Mouse (Mus musculus) adipocyte (in vitro differentiated cells): ENCODE data around the gene Gmpr.

Source experiments
- DNase-seq: peaks from one replicate; pipeline ENCODE4 v3.0.0-alpha.2; 2016; ENCODE audit warnings: low spot score

The Gmpr gene

DNA sequence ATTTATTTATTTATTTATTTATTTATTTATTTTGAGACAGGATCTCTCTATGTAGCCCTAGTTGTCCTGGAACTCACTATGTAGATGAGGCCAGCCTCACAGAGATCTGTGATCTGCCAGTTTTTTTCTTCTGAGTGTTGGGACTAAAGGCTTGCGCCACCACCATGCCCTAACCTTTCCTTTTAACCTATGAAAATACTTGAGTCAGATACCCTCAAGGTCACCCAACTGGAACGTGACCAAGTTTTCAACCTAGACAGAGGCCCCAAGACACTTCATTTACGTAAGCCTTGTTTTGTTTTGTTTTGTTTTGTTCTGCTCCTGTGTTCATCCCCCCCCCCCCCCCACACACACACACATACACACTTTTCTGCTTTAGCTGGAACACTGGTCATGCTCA, 1.7 kb upstream of the Gmpr start:
- no peak for DNase-seq

DNA sequence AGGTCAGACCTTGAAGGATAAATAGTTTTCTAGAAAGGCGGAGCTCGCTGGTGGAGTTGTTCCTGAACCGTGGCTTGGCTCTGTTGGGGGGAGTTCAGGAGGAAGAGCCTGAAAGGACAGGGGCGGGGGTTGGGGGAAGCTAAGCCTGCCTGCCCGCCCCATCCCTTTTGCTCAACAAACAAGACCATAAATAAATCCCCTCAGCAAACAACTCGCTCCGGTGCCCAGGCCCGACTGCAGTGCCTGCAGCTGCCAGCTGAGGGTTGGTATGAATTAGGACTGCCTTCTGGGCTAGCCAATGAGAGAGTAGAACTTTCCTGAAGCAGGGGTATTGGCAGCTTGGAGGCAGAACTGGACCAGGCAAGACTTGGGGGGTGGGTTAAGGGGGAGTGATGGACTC, 1.3 kb downstream of the Gmpr start:
- no peak for DNase-seq

DNA sequence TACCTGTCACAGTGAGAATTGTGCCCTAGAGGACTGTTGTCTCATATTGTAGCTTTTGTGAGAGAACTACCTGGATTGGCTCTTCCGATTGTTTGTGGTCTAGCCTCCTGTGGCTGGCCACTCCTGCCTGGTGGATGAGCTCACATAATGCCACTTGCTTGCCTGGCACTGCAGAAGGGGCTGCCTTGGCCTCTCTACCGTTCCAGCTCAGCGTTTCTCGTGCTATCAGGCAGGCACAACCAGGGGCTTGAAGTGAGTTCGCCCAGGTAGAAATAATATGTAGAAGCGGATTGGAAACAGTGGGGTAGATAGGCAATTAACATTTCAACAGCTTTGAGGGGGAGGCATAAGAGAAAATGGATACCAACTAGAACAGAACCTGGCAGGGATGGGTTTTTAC, 2.1 kb downstream of the Gmpr start:
- no peak for DNase-seq

DNA sequence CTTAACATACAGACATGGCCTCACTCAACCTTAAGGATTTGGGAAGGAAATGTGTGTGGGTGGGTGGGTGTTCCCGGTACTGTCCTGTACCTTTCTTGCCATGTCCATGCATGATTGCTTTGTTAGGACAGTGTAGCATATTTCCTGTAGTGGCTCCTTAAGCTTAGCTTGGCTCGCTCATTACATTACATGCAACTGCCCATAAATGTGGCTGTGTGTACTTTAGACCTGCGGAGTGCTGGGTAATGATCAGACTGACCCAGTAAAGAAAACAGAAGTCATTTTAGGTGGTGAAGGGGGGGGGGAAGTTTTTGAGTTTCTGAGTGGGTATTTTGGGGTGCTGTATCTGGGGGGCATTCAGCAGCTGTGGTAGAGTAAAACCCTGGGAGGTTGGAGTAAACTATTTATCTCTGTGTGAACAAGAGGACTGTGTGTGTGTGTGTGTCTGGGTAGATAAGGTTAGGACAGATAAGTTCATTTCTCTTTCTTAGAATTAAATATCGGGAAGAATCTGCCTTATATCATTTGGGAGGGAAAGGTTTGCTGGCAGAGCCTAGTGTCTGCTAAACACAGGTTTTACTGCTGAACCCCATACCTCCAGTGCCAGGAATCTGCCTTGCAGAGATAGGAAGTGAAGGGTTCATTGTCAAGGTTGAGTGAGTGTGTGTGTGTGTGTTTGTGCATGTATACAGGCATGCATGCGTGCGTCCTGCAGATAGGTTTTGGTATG, 4.6 kb downstream of the Gmpr start:
- DNase-seq = no peak

DNA sequence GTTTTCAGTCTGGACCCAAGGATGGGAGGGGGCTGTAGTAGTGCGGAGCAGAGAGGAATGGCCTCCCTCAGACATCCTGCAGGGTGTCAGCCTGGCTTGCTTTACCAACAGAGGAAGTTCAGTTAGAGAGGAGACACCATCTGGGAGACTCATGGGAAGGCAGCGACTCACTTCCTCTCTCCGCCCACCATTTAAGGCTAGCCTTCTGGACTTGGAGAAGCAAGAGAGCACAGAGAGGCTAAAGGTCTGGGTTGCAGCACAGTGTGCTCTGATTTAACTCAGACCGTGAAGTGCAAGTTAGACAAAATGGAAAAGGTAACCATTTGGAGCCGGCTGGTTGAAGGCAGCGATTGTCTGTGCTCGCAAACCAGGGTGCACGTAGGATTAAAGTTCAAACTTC, 5.3 kb downstream of the Gmpr start:
- peak; percentile 12 for DNase-seq

DNA sequence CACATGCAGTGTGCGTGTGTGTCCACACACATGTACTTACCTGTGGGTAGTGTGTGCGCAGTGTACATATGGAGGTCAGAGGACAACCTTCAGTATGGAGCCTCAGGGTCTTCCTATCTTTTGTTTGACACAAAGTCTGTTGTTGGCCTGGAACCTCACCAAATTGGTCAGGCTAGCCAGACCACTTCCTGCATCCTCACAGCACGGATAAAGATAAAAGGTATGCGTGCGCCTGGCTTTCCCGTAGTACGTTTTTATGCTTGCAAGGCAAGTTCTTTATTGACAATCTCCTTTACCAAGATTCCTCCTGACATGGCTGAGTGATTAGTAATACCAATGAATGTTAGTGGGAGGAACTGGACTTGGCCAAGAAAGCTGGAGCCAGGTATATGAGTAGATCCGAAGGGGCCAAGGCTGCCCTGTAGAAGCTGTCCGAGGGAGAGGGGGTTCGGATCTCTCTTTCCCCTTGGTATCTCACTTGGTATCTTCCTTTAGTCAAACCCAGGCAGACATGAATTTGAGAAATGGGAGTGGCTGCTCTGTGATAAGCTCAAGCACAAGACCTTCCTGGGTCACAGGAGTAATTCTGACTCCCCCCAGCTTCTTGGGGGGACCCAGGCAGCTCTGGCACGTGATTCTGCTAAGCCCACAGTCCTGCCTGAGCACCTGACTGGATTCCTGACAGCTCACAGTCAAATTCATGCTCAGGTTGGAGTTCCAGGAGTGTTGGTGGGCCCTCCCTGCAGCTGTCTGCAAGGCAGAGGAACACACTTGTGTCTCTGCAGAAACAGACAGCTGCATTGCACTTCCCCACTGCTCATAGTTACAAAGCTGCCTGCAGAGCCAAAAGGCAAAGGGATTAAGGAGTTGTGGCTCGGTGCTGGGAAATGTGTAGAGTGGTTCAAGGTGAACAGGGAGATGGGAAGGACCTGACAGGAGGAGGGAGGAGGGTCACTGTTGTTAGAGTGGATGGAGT, 6.1 kb downstream of the Gmpr start:
- DNase-seq = no peak

DNA sequence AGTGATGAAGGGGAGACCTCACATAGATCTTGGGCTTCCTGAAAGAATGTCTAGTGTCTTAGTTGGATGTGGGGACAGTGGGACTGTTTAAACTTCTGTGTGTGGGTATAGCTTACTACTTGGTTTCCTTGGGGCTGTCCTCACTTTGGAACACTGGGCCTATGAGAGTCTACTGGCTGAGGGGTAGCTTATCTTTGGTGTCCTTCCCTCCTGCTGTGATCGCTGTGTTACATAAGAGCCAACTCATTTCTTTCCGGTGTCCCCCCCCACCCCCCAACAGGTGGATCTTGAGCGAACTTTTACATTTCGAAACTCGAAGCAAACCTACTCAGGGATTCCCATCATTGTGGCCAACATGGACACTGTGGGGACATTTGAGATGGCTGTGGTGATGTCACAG, 6.9 kb downstream of the Gmpr start:
- no peak for DNase-seq

DNA sequence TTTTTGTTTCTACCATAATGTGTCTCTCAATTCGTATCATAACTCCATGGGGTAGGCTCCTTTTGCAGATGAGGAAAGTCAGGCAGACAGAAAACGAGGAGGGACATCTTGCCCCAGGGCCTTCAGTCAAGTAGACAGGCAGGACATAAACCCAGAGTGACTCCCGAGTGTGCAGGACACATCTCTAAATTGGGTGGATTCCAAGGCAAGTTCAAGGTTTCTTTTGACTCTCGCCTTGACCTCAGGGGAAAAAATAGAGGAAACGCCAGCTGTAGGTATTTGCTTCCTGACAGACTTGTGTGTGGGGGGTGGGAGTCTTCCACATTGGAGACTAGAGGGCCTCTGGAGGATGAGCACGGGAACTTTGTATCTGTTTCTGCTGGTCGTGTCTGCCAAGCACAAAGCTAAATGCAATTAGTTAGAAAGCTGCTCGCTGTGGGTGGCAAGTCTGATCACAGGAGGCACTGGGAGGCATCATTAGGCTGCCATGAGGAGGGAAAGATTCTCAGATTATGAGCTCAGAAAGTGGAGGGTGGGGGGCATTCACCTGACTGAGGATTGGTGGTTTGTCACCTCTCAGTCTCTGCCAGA, 7.7 kb downstream of the Gmpr start:
- DNase-seq = no peak

DNA sequence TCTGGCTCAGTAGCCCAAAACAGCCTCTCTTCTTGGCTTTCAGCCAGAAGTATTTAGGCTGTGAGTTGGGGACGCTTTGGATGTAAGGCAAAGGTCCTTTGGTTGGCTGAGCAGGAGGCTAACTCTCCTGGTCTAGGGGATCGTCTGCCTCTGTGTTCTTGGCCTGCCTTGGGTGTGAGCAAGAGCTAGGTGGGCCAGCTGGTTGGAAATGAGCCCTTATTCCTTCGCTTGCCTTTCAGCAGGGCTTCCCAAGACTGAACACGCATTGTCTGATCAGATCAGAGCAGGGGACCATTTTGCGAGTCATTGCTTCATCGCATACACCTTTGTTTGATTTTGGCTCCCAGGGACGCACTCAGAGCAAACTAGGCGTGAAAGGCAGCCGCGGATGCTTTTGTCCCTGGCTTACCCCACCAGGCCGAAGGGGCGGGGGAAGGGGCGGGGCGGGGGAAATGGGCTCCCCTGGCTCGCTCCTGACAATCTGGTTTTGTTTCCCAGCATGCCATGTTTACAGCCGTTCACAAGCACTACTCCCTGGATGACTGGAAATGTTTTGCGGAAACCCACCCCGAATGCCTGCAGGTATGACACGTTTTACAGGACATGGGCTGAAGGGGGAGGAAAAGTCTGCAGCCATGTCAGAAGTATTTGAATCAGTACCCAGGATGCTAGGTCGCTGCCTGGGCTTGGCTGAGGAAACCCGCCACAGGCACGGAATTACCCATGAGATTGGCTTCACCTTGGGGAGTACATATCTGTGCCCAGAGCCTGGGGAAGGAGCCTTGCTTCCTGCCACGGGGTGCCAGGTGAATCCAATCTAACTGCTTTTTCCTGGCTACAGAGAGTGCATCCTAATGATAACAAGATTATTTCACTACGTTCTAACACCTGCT, 9.5 kb downstream of the Gmpr start:
- DNase-seq = peak; percentile 33

DNA sequence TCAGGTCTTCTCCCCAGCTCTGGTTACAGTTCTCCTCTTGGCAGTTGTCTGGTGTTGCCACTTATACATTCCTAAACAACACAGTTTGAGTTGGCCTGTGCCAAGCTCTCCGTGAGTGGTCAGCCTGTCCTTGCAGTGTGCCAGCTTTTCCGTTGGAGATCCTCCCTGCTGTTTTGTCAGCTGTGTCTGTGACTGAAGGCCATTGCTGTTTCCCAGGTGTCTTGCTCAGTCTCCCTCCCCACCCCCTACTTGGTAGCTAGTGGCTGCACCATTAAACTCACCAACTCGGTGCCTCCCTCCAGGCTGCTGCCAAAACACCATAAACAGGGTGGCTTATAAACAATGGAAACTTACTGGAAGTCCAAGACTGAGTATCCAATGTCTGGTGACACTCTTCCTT, 17.1 kb downstream of the Gmpr start:
- DNase-seq = peak; percentile 30

DNA sequence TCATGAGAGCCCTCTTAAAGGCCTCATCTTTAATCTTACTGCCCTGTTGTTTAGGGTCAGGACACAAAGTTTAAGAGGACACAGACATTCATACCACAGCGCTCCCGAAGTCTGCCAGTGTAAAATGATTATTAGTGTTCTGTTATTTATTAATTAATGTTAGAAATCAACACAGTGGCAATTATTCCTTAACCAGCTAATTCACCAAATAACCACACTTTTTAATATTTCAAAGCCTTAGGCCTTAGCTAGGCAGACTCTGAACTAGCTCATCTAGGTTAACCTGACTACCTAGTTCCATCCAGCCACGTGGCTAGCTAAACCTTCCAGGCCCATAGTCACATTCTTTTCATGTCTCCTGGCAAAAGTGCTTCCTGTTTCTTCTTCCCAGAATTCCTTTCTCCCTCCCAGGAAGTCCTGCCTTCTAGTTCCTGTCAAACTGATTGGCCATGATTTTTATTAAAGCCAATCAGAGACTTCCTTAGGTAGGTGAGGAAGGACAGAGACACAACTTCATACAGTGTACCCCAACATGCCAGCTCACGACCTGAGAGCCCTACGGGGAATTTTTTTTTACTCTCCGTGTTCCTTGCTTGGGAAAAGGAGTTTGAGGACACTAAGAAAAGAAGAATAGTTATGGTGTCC, 17.7 kb downstream of the Gmpr start:
- DNase-seq = peak; percentile 66

DNA sequence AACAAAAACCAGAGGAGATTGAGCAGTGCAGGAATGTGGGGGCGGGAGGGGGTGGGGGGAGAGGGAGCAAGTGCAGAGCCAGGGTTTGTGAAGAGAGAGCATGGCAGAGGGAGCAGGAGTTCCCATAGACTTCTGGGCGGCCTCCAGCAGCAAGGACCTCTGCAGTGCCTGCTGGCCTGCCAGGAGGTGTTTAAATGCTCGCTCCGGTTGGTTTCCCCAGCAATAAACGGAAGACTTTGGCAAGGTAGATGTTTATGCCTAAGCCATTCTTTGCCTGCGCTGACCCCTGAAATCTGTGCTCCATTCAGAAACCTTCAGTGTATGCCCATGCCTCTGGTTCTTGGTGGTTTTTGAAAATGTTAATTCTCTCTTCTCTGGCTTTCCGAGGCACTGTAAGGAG, 19.0 kb downstream of the Gmpr start:
- DNase-seq = no peak

DNA sequence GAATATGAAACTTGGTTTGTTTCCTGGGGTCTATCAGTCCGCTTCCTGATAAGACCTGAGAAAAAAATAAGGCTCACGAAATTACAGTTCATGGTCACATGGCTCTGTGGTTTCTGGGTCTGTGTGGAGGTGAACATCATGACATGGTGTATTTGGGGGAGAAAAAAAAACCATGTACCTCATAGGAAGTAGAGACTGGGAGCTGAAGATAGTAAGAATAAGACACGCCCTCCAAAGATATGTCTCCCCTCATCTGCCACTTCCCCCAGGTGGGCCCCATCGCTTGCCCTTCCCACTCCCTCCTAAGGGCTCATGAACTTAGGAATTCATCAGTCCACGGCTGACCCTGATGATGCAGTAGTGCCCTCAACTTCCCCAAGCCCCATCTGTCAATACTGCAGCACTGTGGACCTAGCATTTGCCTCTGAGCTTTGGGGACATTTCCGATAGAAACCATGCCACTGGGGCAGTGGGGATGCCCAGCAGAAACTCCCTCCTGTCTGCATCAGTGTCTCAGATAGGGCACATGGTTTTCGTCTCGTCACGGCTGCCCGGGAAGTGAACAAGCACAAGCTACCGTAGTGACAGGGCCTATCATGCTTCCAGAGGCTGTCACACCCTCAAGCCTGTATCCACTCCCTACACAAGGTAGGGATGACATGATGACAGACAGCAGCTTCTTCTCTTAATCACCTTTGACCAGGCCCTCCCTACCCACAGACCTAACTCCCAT, 20.2 kb downstream of the Gmpr start:
- no peak for DNase-seq

DNA sequence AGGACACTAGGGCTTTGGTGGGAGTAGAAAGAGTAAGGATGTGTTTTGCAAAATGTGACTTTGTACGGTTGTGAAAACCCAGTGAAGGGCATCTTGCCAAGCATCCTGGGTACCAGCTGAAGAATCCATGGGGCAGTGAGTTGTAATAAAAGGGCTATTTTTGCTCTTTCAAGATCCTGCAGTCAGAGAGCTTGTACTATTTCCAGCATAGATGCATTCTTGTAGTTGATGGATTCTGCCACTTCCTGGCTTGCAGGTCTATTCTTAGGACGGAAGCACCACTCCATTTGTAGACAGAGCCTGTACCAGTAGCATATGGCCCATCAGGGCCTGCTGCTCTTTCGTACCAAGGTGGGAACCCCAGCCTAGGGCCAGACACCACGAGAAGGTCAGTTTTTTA, 21.5 kb downstream of the Gmpr start:
- no peak for DNase-seq

DNA sequence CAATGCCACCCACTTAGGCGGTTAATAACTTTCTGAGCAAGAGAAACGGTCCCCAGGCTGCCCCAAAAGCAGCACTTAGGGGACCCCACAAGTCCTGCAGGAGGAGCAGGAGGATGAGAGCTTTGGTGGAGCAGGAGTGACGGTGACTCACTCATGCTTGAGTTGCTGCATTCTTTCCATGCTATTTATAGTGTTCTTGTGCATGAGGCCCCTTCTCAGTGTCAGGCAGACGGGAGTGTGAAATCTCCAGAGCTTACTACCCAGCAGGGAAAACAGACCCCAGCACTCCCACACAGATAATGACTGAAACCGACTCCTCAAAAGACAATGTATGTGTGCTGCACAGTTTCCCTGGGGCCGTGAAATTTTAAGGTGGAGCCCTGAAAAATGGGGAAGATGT, 23.5 kb downstream of the Gmpr start:
- DNase-seq = peak; percentile 43

DNA sequence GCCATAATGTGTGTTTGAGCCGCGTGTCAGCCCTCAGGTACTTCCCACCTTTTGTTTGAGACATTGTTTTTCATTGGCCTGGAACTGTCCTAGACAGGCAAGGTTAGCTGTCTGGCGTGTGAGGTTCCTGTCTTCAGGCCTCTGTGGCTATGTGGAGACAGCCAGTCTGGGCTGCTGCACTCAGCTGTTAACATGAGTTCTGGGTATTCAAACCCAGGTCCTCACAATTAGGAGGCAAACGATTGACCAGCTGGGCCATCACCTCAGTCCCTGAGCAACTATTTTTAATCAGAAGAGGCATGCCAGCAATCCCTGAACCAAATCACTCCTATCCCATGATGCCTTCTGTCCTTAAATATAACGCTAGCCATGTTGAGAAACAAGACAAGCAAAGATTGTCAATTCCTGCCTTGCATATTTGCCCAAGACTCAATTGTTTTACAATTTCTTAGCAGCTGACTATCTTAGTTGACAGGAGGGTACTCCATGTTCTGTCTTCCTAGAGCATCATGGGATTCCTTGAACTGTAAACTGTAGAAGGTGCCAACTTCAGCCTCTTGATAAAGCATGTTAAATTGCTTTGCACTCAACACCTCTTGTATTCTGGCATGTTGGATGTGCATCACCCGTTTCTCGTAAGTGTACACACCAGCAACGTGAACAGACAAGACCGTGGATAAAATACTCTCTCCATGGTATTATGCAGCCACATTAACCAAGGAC, 28.6 kb downstream of the Gmpr start:
- DNase-seq = no peak

DNA sequence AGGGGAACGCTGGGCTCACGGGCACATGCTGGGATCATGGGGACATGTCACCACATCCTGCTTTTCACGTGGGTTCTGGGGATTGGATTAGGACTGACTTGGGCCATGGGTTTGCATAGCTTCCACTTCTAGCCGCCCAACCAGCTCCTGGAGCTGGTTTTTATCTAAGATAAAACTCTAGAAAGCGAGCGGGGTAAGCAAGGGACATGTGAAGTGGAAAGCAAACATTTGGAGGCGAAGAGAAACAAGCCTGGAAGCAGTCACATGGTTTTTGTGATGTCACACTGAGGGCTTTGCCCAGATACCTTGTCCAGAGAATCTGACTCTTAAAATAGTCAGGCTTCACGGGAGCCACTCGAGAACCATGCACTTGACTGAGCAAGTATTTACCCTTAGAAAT, 29.9 kb downstream of the Gmpr start:
- DNase-seq = no peak

DNA sequence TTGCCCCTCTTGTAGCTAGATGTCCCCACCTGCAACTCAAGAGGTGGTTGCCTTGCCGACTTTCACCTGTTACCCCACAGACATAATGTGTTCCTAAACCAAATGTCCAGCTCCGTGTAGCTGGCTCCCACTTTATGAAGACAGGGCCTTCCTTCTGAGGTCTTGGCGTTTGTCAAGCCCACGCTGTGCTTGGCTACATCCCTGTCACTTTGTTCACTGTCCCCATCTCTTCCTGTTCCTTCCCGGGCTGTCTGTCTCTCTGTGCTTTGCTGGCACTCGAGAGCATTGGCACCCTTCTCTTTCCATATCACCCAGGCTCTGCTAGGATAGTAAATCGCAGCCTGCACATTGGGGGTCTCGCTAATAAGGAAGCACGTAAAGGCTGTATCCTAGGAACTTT, 30.8 kb downstream of the Gmpr start:
- no peak for DNase-seq

DNA sequence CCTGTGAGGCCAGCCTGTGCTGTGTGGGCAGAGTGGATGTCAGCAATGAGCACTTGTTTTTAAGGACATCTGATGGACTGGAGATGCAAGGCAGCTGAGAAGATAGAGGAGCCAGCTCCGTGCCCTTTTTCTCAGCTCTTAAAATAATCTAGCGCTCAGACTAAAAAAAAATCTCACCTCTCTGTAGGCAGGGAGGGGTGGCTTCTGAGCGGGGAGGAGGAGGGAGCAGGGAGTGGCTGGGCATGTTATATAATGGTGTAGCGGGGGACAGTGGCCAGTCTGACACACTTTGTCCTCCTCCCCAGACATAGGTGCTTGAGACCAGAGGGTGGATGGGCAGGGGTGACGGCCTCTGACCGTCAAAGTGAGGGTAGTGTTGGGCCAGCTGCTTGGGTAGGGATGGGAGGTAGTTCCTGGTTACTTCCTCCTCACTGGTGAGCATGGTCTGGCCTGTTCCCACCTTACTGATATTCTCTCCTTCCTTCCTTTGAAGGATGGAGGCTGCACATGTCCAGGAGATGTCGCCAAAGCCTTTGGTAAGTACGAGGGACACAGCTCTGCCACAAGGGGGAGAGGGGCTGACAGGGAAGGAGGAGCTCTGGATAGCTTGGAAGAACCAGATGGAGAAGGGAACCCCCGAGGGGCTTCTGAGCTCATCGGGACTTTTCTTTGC, 31.4 kb downstream of the Gmpr start:
- peak; percentile 35 for DNase-seq

DNA sequence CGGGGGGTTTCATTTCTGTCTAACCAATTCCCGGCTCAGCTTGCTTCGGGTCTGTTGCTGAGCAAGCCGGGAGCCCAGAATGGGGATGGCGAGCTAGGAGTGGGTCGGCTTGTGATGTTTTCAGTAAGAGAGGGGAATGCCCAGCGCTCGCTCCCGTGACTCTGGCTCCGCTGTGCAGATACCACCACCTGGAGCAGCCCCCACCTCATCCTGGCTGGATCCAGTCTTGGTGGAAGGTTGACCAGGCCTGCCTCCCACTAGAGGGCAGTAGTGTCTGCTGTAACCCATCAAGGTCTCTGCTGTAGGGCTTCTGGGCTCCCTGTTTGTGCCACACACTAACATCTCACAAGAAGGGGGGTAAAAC, 31.9 kb downstream of the Gmpr start:
- DNase-seq = peak; percentile 75
